8 mouse cellular contexts compared by ENCODE assay signal in the genomic region with DNA sequence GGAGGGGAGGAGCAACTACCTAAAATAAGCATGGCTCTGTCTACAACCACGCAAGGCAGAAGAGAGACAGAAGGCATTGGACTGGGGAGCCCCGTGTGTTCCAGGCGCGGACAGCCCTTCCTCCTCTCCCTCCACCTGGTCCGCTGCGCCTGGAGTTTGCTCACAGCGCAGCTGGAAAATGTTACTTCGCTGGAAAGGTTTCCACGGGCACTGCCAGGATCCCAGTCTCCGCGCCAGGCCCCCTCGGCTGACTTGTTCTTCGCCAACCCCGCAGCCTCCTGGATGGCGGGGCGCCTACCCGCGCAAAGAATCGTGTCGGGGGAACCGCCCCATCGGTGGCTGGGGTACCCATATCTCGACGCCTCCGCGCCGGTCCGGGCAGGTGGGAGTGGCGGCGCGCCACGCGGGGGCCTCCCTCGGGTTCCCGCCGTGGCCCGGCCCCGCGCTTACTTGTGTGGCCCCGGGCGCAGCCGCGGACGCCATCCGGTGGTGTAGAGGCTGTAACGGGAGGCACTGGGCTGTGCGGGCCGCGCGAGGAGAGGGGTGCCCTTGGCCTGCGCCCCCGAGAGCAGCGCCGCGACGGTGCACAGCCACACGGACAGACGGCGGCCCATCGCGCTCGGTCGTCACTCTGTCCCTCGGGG. TPM values are rescaled to one million over a fixed set of nuclear protein-coding genes. Genes with fewer than 3 reads are reported as not detected.
A peak's percentile ranks its signal among the peaks of the same experiment; 100 is the strongest.
DNase-seq lines count a peak whose midpoint lies in the region; ATAC-seq lines count a peak whose summit lies in the region.

No protein-coding gene starts in this region.

- peak overlapping the region; percentile 56 for H3K9ac ChIP-seq in hindbrain, embryonic 11.5 days (ENCODE audit: low read depth, low read length)
- peak overlapping the region; percentile 61 for H3K9ac ChIP-seq in midbrain, embryonic 13.5 days (replicated peaks)

- WGBS in hindbrain, embryonic 11.5 days: 2% methylated on average over 64 of the region's 64 CpGs
- 2% methylated on average over 62 of the region's 64 CpGs for WGBS in midbrain, embryonic 13.5 days

- H3K4me2 ChIP-seq in hindbrain, embryonic 11.5 days (replicated peaks; ENCODE audit: low read depth, low read length): peak overlapping the region; percentile 93
- peak overlapping the region; percentile 88 for H3K4me2 ChIP-seq in midbrain, embryonic 13.5 days (replicated peaks)

- peak overlapping the region; percentile 52 for H3K4me3 ChIP-seq in hindbrain, embryonic 11.5 days (ENCODE audit: low read depth, low read length)
- H3K4me3 ChIP-seq in midbrain, embryonic 13.5 days (replicated peaks): peak overlapping the region; percentile 51

- peaks cover 6% of the 10 kb centered on the region for H3K4me1 ChIP-seq in hindbrain, embryonic 11.5 days (replicated peaks; ENCODE audit: control insufficient read depth, insufficient read depth, low read length)
- peaks cover 20% of the 10 kb centered on the region for H3K4me1 ChIP-seq in midbrain, embryonic 13.5 days (replicated peaks)

- H3K36me3 ChIP-seq in hindbrain, embryonic 11.5 days (ENCODE audit: control insufficient read depth, insufficient read depth, low read length): no peaks in the 10 kb centered on the region
- H3K36me3 ChIP-seq in midbrain, embryonic 13.5 days: no peaks in the 10 kb centered on the region

- H3K9me3 ChIP-seq in hindbrain, embryonic 11.5 days (ENCODE audit: control insufficient read depth, low read length): no peaks in the 10 kb centered on the region
- no peaks in the 10 kb centered on the region for H3K9me3 ChIP-seq in midbrain, embryonic 13.5 days

- H3K27ac ChIP-seq in hindbrain, embryonic 11.5 days (ENCODE audit: low read depth, low read length): no peak overlapping the region
- H3K27ac ChIP-seq in midbrain, embryonic 13.5 days: no peak overlapping the region

- peaks cover 45% of the 10 kb centered on the region for H3K27me3 ChIP-seq in hindbrain, embryonic 11.5 days (ENCODE audit: control insufficient read depth, insufficient read depth, low read length)
- peaks cover 56% of the 10 kb centered on the region for H3K27me3 ChIP-seq in midbrain, embryonic 13.5 days

- DNase-seq in kidney, postnatal 10 days: peak; percentile 34
- DNase-seq in kidney, adult 8-10 months: no peak
- DNase-seq in embryo, embryonic 9.5 days (ENCODE audit: extremely low spot score): peak; percentile 37
- DNase-seq in hindbrain, embryonic 11.5 days (ENCODE audit: low spot score): peak; percentile 51
- no peak for DNase-seq in spleen, postnatal 14 days (ENCODE audit: low spot score in 2 of 2)
- no peak for DNase-seq in left cerebral cortex, adult 9 months (ENCODE audit: low spot score in 2 of 2)

- peak; percentile 51 for ATAC-seq in hindbrain, embryonic 11.5 days (ENCODE audit: low FRiP score)
- peak; percentile 72 for ATAC-seq in midbrain, embryonic 13.5 days
- ATAC-seq in activated CD4-positive, CD25-positive, alpha-beta regulatory T cell, adult 4 months: no peak

RNA-seq across cellular contexts. Expression of gene Emilin3, which starts 0.4 kb away (rescaled TPM):
- polyA plus RNA-seq in hindbrain, embryonic 11.5 days (2014; fragmentation: Nextera tagmentation; extraction: Ambion mirVana): 0.66 and 1.9 TPM in 2 replicates
- polyA plus RNA-seq in midbrain, embryonic 13.5 days (2015; fragmentation: Nextera tagmentation; extraction: Ambion mirVana): 0.98 and 1.2 TPM in 2 replicates
- not detected for polyA plus RNA-seq in activated CD4-positive, CD25-positive, alpha-beta regulatory T cell, adult 4 months (2017; shearing (Covaris generic))

RNA-seq across cellular contexts. Expression of gene Lpin3, which starts 31.2 kb away (rescaled TPM):
- 0.22 and 0.24 TPM in 2 replicates for polyA plus RNA-seq in hindbrain, embryonic 11.5 days (2014; fragmentation: Nextera tagmentation; extraction: Ambion mirVana)
- polyA plus RNA-seq in midbrain, embryonic 13.5 days (2015; fragmentation: Nextera tagmentation; extraction: Ambion mirVana): 0.24 and 0.38 TPM in 2 replicates
- under 1 TPM; 0.37 to 0.45 TPM for polyA plus RNA-seq in activated CD4-positive, CD25-positive, alpha-beta regulatory T cell, adult 4 months (2017; shearing (Covaris generic))

RNA-seq across cellular contexts. Expression of gene Zhx3, which starts 38.9 kb away (rescaled TPM):
- 9.1 and 11.0 TPM in 2 replicates for polyA plus RNA-seq in hindbrain, embryonic 11.5 days (2014; fragmentation: Nextera tagmentation; extraction: Ambion mirVana)
- 17.1 TPM in 2 replicates for polyA plus RNA-seq in midbrain, embryonic 13.5 days (2015; fragmentation: Nextera tagmentation; extraction: Ambion mirVana)
- polyA plus RNA-seq in activated CD4-positive, CD25-positive, alpha-beta regulatory T cell, adult 4 months (2017; shearing (Covaris generic)): 1 to 10 TPM; 6.4 to 7.4 TPM

Comparison
In these comparisons a context has a peak if more than half of its experiments do, and no peak if none do; other contexts are left out.
1. DNase-seq: peak in kidney, postnatal 10 days (single experiment), embryo, embryonic 9.5 days (single experiment) and hindbrain, embryonic 11.5 days (single experiment); none in kidney, adult 8-10 months (0 of 2), spleen, postnatal 14 days (0 of 2) and left cerebral cortex, adult 9 months (0 of 2).